Mouse (Mus musculus) layer of hippocampus, postnatal 14 days (tissue): ENCODE data around the gene Slc35d1. TPM values are rescaled to one million over a fixed set of nuclear protein-coding genes. Genes with fewer than 3 reads are reported as not detected.

Experiments used
- total RNA-seq, 2 experiments: library from RNA; stranded (reverse); gene quantifications; 2 replicates each; pipeline ENCODE4 v1.2.3; 2021

The Slc35d1 gene
- total RNA-seq, 2 experiments from 2014 or later, result 14.3 to 14.9 TPM

Other genes with a start within 250 kb of the Slc35d1 start
- gene Tctex1d1, start 236.6 kb downstream of the Slc35d1 start, total RNA-seq, result 1 to 10 TPM in 1 of 2 experiments, under 1 TPM in 1; 0.76 to 1.2 TPM
- not detected for gene Insl5, start 188.3 kb downstream of the Slc35d1 start, total RNA-seq
- 10 to 100 TPM; 47.2 to 47.8 TPM for gene Mier1, start 100.8 kb downstream of the Slc35d1 start, total RNA-seq
- gene Wdr78, start 100.6 kb downstream of the Slc35d1 start, total RNA-seq, result 10 to 100 TPM in 1 of 2 experiments, 1 to 10 TPM in 1; 10.0 to 16.3 TPM
- not detected for gene 4921539E11Rik, start 75.7 kb upstream of the Slc35d1 start, total RNA-seq
- 1 to 10 TPM; 8.8 to 9.0 TPM for gene Oma1, start 98.6 kb upstream of the Slc35d1 start, total RNA-seq